Mouse (Mus musculus) layer of hippocampus, adult 9-10 months (tissue): ENCODE data around the gene Ptpre.

ENCODE experiments used
- DNase-seq: peaks from one replicate; pipeline ENCODE4 v3.0.0; 2022; ENCODE audit warnings: low spot score

Ptpre gene

GRCm38 (mm10) chr7:135578715-135579325, 41.5 kb downstream of the Ptpre start:
- no peak for DNase-seq

DNA sequence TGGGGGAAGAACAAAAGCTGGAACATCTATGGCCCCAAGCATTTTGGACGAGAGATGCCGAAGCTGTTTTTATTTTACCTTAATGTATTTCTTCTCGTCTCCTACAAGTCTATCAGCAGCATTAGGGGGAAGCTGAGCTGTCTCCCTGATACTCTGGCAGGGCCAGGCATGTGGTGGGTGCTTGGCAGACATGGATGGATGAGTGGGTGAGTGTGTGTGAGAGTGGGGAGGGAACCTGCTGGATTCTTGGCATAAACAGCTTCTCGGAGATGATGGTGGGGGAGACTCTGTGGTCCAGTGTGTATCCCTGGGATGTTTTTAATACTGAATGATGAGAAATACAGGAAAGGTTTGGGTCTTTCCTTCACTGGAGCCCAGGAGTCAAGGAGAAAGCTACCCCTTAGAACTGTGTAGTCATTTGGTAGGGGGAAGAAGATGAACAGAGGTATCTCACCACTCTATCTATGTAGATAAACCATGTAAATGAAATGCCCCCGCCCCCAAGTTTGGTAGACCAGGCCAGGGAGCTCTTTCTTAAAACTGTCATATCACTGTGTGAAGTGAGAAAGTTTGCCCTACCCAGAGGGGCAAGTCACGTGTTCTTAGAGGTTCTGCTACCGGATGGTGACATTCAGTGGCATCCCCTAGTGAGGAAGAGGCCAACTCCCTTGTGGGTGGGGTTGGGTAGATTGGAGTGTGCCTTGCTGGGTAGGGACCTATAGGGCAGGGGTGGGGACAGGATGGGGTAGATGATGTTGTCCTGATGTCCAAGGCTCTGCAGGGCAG, 43.2 kb downstream of the Ptpre start:
- peak; percentile 56 for DNase-seq

GRCm38 (mm10) chr7:135581128-135581527, 43.8 kb downstream of the Ptpre start:
- DNase-seq = no peak

DNA sequence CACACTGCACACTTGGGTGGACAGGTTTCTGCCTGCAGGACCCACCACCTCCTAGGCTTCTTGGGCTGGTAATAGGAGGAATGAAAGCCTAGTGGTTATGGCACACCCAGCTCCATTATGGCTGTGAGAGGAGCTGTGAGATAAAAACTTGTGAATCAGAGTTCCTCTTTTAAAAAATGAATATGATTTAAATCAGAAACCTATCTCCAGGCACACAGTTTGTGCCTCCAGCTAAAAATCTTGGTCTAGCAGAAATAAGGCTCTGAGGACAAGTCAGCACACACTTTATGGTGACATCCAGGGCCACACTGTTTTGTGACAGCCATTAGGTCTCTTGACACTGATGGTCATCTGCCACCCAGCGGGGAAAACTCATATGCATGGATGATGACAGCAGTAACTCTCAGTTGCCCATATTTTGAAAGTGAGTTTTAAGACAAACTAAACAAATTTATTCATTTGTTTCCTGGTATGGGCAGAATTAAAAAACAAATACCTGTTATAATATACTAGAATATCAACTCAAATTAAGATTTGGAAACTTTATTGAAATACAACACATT, 47.9 kb downstream of the Ptpre start:
- DNase-seq = no peak

GRCm38 (mm10) chr7:135586402-135586801, 49.1 kb downstream of the Ptpre start:
- no peak for DNase-seq

- no peak for DNase-seq
These were observed 50.7 kb downstream of the Ptpre start for GRCm38 (mm10) chr7:135587821-135588575.

GRCm38 (mm10) chr7:135588620-135589309, 51.5 kb downstream of the Ptpre start:
- no peak for DNase-seq

GRCm38 (mm10) chr7:135591461-135591860, 54.2 kb downstream of the Ptpre start:
- no peak for DNase-seq

GRCm38 (mm10) chr7:135593286-135593685, 56.0 kb downstream of the Ptpre start:
- DNase-seq = no peak

DNA sequence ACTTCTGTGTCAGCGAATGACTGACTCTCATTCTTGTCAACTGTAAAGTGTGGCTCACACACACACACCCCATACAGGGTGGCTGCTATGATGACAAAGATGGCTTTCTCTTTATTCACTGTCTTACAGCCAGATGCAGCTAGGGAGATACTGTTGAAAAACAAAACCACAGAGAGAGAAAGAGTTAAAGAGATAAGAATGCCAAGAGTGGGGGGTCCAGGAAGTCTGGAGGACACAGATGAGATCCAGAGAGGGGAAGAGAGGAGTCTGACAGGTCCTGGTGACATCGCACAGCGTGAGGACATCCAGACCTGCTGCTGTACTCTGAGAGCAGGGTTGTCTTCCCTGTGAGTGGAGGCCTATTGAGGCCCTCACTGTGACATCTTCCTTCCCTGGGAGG, 56.5 kb downstream of the Ptpre start:
- no peak for DNase-seq

DNA sequence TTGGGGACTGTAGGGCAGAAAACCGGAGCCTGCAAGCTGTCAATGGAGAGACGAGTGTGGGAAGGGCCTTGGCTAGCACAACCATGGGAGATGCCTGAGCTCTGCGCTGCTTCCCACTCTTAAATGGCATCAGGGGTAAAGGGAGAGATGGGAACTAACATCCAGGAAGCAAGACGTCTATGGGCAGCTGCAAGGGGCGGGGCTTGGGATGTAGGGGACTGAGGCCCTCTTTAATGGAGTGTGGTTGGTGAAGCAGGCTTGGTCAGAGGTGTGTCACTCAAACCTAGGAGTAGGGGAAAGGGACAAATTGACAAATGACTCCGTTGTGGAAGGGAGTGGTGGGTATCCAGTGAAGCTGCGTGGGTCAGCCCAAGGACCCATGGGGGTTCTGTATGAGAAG, 57.4 kb downstream of the Ptpre start:
- DNase-seq = no peak

GRCm38 (mm10) chr7:135595640-135596174, 58.4 kb downstream of the Ptpre start:
- no peak for DNase-seq

DNA sequence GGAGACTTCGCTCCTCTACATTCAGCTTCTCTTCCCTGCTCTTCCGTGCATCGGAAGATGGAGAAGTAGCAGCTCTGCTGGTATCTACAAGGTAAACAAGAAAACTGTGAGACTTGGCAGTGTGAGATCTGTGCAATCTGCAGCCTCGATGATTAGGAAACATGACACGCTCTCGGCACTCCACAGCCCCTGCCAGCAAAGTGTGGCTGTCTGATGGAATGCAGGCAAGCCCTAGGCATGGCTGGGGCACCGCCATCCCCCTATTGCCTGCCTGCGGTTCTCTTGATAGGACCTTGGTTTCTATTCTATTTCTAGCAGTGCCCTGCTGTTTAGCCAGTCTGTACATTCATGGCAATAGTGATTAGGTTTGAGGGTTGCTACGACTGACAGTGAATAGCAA, 59.7 kb downstream of the Ptpre start:
- DNase-seq = no peak

- DNase-seq = no peak
These were observed 60.5 kb downstream of the Ptpre start for GRCm38 (mm10) chr7:135597604-135598289.

- DNase-seq = no peak
These were observed 61.1 kb downstream of the Ptpre start for GRCm38 (mm10) chr7:135598303-135598855.

DNA sequence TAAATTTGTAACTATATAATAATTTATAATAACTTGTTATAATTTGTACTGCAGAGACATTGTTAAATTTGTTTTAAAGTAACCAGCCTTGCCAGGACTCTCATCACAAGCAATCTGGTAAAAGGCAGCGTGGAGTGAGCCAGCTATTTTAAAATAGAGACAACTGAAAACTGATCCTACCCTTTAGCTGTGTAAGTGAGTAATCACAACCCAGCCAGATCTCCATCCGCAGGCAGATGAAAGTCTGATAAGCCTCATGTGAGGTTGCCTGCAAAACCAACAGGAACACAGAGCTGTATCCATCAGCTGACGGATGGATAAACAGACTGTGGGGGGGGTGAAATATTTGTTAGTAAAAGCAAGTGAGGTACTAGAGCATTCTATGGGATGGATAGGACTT, 62.8 kb downstream of the Ptpre start:
- DNase-seq = no peak

DNA sequence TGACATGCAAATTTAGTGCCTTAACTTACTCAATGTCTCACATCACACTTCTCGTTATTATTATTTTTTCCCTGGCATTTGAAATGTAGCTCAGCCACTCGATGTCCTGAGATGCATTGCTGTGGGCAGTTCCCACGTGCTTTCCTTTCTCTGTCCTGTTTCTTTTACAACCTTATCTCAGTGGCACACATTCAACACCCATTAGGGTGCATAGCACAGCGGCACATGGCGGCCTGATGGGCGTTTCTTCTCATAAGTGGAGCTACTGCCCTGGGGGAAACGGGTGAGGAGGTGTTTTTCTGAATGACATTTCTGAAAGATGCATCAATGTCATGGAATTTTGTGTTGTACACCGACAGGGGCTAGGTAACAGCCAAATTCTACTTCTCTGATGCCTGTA, 64.3 kb downstream of the Ptpre start:
- no peak for DNase-seq

GRCm38 (mm10) chr7:135602265-135602664, 65.0 kb downstream of the Ptpre start:
- no peak for DNase-seq

GRCm38 (mm10) chr7:135602881-135603523, 65.7 kb downstream of the Ptpre start:
- no peak for DNase-seq
